In the genomic region with DNA sequence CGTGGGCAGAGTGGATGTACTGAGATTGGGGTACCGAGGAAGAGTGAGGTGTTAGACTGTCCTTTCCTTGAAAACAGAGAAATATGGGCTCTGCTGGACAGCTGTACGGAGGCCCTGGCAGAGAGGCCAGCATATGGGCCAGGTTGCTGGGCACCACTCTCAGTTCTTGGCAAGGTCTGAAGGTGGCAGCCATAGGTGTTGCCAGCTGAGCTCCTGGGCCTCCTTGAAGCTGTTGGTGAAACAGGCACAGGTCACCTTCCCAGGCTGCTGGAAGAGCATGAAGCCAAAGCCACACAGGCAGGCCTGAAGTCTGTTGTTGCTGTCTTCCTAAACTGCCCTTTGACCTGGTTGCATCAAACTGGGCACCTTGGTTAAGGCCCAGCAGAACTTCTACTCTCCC, we compare ENCODE assay signal across 25 mouse cellular contexts. TPM values are rescaled to one million over a fixed set of nuclear protein-coding genes. Genes with fewer than 3 reads are reported as not detected.
DNase-seq lines count a peak whose midpoint lies in the region; ATAC-seq and TF ChIP-seq lines count a peak whose summit lies in the region.
"Had no signal": no experiment of that assay in that cellular context is flagged by ENCODE, and none has a peak within 500 bp of the region (broad histone marks: within the 10 kb centered on the region; RNA-seq: fewer than 3 reads in every experiment).

No protein-coding gene starts in this region.

- no peak overlapping the region for H3K4me2 ChIP-seq in liver, postnatal 0 days (ENCODE audit: low read depth, low read length)
- H3K4me2 ChIP-seq: embryonic facial prominence, embryonic 12.5 days; forebrain, embryonic 13.5 days; forebrain, embryonic 15.5 days had no signal

- H3K27ac ChIP-seq in heart, embryonic 10.5 days = no peak overlapping the region
- no peak overlapping the region for H3K27ac ChIP-seq in liver, adult 2 months (replicated peaks; ENCODE audit: insufficient read depth, low read depth, low read length)
- H3K27ac ChIP-seq in liver, postnatal 0 days (ENCODE audit: low read depth) = no peak overlapping the region
- H3K27ac ChIP-seq: embryonic facial prominence, embryonic 10.5 days; embryonic facial prominence, embryonic 12.5 days; forebrain, embryonic 13.5 days; forebrain, embryonic 15.5 days had no signal

- H3K27me3 ChIP-seq in heart, embryonic 10.5 days (ENCODE audit: insufficient read depth, poor library complexity, severe bottlenecking) = peaks cover 24% of the 10 kb centered on the region
- H3K27me3 ChIP-seq in liver, adult 2 months (ENCODE audit: control insufficient read depth, insufficient read depth, low read length) = no peaks in the 10 kb centered on the region
- H3K27me3 ChIP-seq in liver, postnatal 0 days (ENCODE audit: insufficient read depth, low read length) = no peaks in the 10 kb centered on the region
- H3K27me3 ChIP-seq: forebrain, embryonic 15.5 days; Patski had no signal

- H3K4me1 ChIP-seq in heart, embryonic 10.5 days = peaks cover 29% of the 10 kb centered on the region
- no peaks in the 10 kb centered on the region for H3K4me1 ChIP-seq in liver, adult 2 months (ENCODE audit: control insufficient read depth, insufficient read depth, low read length)
- H3K4me1 ChIP-seq in liver, postnatal 0 days (ENCODE audit: insufficient read depth) = no peaks in the 10 kb centered on the region

- no peak for ATAC-seq in liver, postnatal 0 days
- ATAC-seq: activated CD4-positive, CD25-positive, alpha-beta regulatory T cell, adult 4 months; CD4-positive, CD25-positive, alpha-beta regulatory T cell, adult 4 months; forebrain, embryonic 13.5 days; forebrain, embryonic 15.5 days; forebrain, postnatal 0 days; Patski had no signal

- no peak for TF ChIP-seq POLR2A in liver, adult 2 months (IDR thresholded peaks at IDR 0.05; ENCODE audit: extremely low read depth, insufficient read depth, low read length)

- peak; percentile 20 for DNase-seq in adrenal gland, postnatal 10 days
- no peak for DNase-seq in adrenal gland, postnatal 36 days
- DNase-seq in cerebellum, postnatal 25 days = peak; percentile 14 to 17
- DNase-seq in cerebellum, adult 9-10 months = no peak
- peak; percentile 92 for DNase-seq in heart, adult 11 months
- DNase-seq in heart, embryonic 10.5 days (ENCODE audit: low spot score) = no peak
- peak; percentile 36 for DNase-seq in liver, adult 2 months (ENCODE audit: extremely low read depth, low read depth, low spot score)
- no peak for DNase-seq in liver, postnatal 0 days
- DNase-seq: adrenal gland, adult 8-10 months; cerebellum, adult 11 months; cerebellum, adult 8-10 months; forebrain, postnatal 0 days had no signal

- TF ChIP-seq EP300 in liver, postnatal 0 days (IDR thresholded peaks at IDR 0.05; ENCODE audit: low read depth) = no peak

- no peak overlapping the region for H3K4me3 ChIP-seq in heart, embryonic 10.5 days
- H3K4me3 ChIP-seq in liver, adult 2 months (ENCODE audit: insufficient read depth, low read depth, low read length) = no peak overlapping the region
- no peak overlapping the region for H3K4me3 ChIP-seq in liver, postnatal 0 days (ENCODE audit: low read depth, low read length)
- H3K4me3 ChIP-seq: embryonic facial prominence, embryonic 10.5 days; embryonic facial prominence, embryonic 12.5 days; forebrain, embryonic 13.5 days; forebrain, embryonic 15.5 days had no signal

- no peaks in the 10 kb centered on the region for H3K79me2 ChIP-seq in liver, adult 2 months (ENCODE audit: control insufficient read depth, insufficient read depth, low read length)

- H3K36me3 ChIP-seq in heart, embryonic 10.5 days = no peaks in the 10 kb centered on the region
- H3K36me3 ChIP-seq in liver, adult 2 months (ENCODE audit: control insufficient read depth, insufficient read depth, low read length) = no peaks in the 10 kb centered on the region
- no peaks in the 10 kb centered on the region for H3K36me3 ChIP-seq in liver, postnatal 0 days (replicated peaks; ENCODE audit: insufficient read depth, low read length)
- H3K36me3 ChIP-seq: embryonic facial prominence, embryonic 10.5 days; embryonic facial prominence, embryonic 12.5 days; forebrain, embryonic 15.5 days; G1E had no signal

- TF ChIP-seq CTCF in liver, adult 2 months (IDR thresholded peaks at IDR 0.05; ENCODE audit: low read depth, low read length) = no peak
- no peak for TF ChIP-seq CTCF in liver, postnatal 0 days (IDR thresholded peaks at IDR 0.05; ENCODE audit: low read depth)

- 61% methylated on average over 3 of the region's 3 CpGs for WGBS in heart, embryonic 10.5 days
- 73% methylated on average over 3 of the region's 3 CpGs for WGBS in liver, adult 2 months
- 49% methylated on average over 3 of the region's 3 CpGs for WGBS in liver, postnatal 0 days (ENCODE audit: insufficient replicate concordance)

- H3K9ac ChIP-seq in liver, adult 2 months (ENCODE audit: low read depth, low read length) = no peak overlapping the region
- H3K9ac ChIP-seq in liver, postnatal 0 days (replicated peaks) = no peak overlapping the region
- H3K9ac ChIP-seq: embryonic facial prominence, embryonic 12.5 days; forebrain, embryonic 13.5 days; forebrain, embryonic 15.5 days; forebrain, postnatal 0 days had no signal

- H3K9me3 ChIP-seq in heart, embryonic 10.5 days = no peaks in the 10 kb centered on the region
- H3K9me3 ChIP-seq in liver, postnatal 0 days (ENCODE audit: low read length) = no peaks in the 10 kb centered on the region
- H3K9me3 ChIP-seq: embryonic facial prominence, embryonic 10.5 days; embryonic facial prominence, embryonic 12.5 days; forebrain, embryonic 13.5 days; forebrain, embryonic 15.5 days had no signal

RNA-seq across cellular contexts. Expression of a gene that starts 11.6 kb away (rescaled TPM):
- 1 to 10 TPM; 4.1 to 6.0 TPM for total RNA-seq in adrenal gland, postnatal 10 days (2021)
- 10 to 100 TPM in 1 of 2 experiments, 1 to 10 TPM in 1; 9.6 to 14.1 TPM for total RNA-seq in adrenal gland, postnatal 36 days (2021)
- 0.60 and 0.78 TPM in 2 replicates for polyA plus RNA-seq in heart, embryonic 10.5 days (2016; fragmentation: Nextera tagmentation; extraction: Ambion mirVana)
- 0.27 TPM in 1 of 2 replicates, not detected in the other for total RNA-seq in liver, adult 2 months (2014; rRNA removed)
- not detected in 2 replicates for polyA plus RNA-seq in liver, adult 2 months (2012; rRNA removed)
- 0.32 TPM in 1 of 2 replicates, not detected in the other for polyA plus RNA-seq in liver, postnatal 0 days (2015; fragmentation: Nextera tagmentation; extraction: Ambion mirVana)
- total RNA-seq: CH12.LX had no signal
- polyA plus RNA-seq: activated CD4-positive, CD25-positive, alpha-beta regulatory T cell, adult 4 months; CD4-positive, CD25-positive, alpha-beta regulatory T cell, adult 4 months had no signal

RNA-seq across cellular contexts. Expression of a gene that starts 12.4 kb away (rescaled TPM):
- 10 to 100 TPM; 40.8 to 44.7 TPM for total RNA-seq in adrenal gland, postnatal 10 days (2021)
- 10 to 100 TPM; 25.0 to 36.5 TPM for total RNA-seq in adrenal gland, postnatal 36 days (2021)
- polyA plus RNA-seq in heart, embryonic 10.5 days (2016; fragmentation: Nextera tagmentation; extraction: Ambion mirVana) = 1.0 and 2.8 TPM in 2 replicates
- total RNA-seq in liver, adult 2 months (2014; rRNA removed) = 2.6 and 4.8 TPM in 2 replicates
- polyA plus RNA-seq in liver, adult 2 months (2012; rRNA removed) = 5.6 and 6.1 TPM in 2 replicates
- 3.6 and 3.7 TPM in 2 replicates for polyA plus RNA-seq in liver, postnatal 0 days (2015; fragmentation: Nextera tagmentation; extraction: Ambion mirVana)
- total RNA-seq: CH12.LX, G1E had no signal
- polyA plus RNA-seq: activated CD4-positive, CD25-positive, alpha-beta regulatory T cell, adult 4 months; CD4-positive, CD25-positive, alpha-beta regulatory T cell, adult 4 months had no signal

RNA-seq across cellular contexts. Expression of a gene that starts 14.9 kb away (rescaled TPM):
- 10 to 100 TPM; 11.1 to 14.4 TPM for total RNA-seq in adrenal gland, postnatal 10 days (2021)
- 10 to 100 TPM; 12.5 to 17.5 TPM for total RNA-seq in adrenal gland, postnatal 36 days (2021)
- polyA plus RNA-seq in heart, embryonic 10.5 days (2016; fragmentation: Nextera tagmentation; extraction: Ambion mirVana) = 6.7 and 8.7 TPM in 2 replicates
- total RNA-seq in liver, adult 2 months (2014; rRNA removed) = 3.1 and 4.1 TPM in 2 replicates
- 15.0 and 17.8 TPM in 2 replicates for polyA plus RNA-seq in liver, adult 2 months (2012; rRNA removed)
- polyA plus RNA-seq in liver, postnatal 0 days (2015; fragmentation: Nextera tagmentation; extraction: Ambion mirVana) = 4.9 and 6.2 TPM in 2 replicates

RNA-seq across cellular contexts. Expression of a gene that starts 55.5 kb away (rescaled TPM):
- not detected for total RNA-seq in adrenal gland, postnatal 10 days (2021)
- not detected for total RNA-seq in adrenal gland, postnatal 36 days (2021)
- not detected in 2 replicates for polyA plus RNA-seq in heart, embryonic 10.5 days (2016; fragmentation: Nextera tagmentation; extraction: Ambion mirVana)
- not detected in 2 replicates for total RNA-seq in liver, adult 2 months (2014; rRNA removed)
- polyA plus RNA-seq in liver, adult 2 months (2012; rRNA removed) = not detected in 2 replicates
- not detected in 2 replicates for polyA plus RNA-seq in liver, postnatal 0 days (2015; fragmentation: Nextera tagmentation; extraction: Ambion mirVana)
- total RNA-seq: adrenal gland, adult 18-20 months; adrenal gland, adult 8-10 months; adrenal gland, postnatal 25 days; CH12.LX; G1E had no signal
- polyA plus RNA-seq: activated CD4-positive, CD25-positive, alpha-beta regulatory T cell, adult 4 months; CD4-positive, CD25-positive, alpha-beta regulatory T cell, adult 4 months; embryonic facial prominence, embryonic 10.5 days; embryonic facial prominence, embryonic 12.5 days; embryonic facial prominence, embryonic 14.5 days; forebrain, embryonic 11.5 days; G1E; Patski had no signal

Comparison
In these comparisons a context has a peak if more than half of its experiments do, and no peak if none do; other contexts are left out.
1. DNase-seq: peak in adrenal gland, postnatal 10 days (single experiment), cerebellum, postnatal 25 days (2 of 2), heart, adult 11 months (single experiment) and liver, adult 2 months (single experiment); none in adrenal gland, postnatal 36 days (0 of 2), cerebellum, adult 9-10 months (single experiment), heart, embryonic 10.5 days (single experiment) and liver, postnatal 0 days (single experiment).